Mouse (Mus musculus): Measurements from ENCODE around the gene Auts2.

Gene Auts2

GRCm38 (mm10) chr5:132314300-132314699 lies 228.8 kb downstream of the Auts2 start:
- no peak for DNase-seq

GRCm38 (mm10) chr5:132307000-132307399 lies 236.1 kb downstream of the Auts2 start:
- DNase-seq = no peak

DNA sequence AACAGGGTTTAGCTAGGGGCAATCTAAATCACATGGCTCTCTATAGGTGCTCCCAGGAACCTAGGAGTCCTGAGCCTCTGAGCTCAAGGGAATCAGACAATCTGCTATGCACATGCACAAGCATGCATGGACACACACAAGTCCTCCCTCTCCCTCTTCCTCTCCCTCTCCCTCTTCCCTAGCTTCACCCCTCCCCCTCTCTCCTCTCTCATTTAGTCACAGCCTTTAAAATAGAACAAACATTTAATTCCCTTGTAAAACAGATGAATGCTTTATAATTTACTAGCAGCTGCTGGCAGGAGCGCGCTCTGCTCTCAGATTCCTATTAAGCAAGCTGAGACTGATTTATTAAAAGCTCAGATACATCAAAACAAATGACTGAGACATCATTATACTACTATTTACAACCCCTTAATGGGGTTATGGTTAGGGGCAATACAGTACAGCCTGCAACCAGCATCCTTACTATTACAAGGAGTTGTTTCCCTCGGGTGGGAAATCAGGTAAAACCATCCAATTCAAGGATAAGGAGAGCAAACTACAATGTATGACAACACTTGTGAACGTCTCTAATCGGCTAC lies 237.7 kb downstream of the Auts2 start:
- DNase-seq = no peak

GRCm38 (mm10) chr5:132302778-132303177 lies 240.4 kb downstream of the Auts2 start:
- DNase-seq = no peak

DNA sequence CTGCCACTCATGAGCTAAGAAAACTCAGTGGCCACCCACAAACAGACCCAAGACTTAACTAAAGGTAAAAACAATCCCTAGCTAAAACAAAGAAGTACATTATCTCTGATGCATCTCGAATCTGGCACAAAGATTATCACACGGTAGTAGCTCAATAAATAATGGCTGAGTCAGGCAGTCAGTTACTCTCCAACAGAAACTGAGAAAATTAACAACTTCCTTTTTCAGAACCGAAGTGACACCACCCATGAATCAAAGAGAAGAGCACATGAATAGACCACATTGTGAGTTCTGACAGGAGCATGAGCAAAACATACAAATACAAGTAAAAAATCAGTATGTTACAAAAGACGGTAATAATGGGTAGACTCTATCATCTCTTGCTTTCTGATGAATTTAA lies 242.3 kb downstream of the Auts2 start:
- no peak for DNase-seq

- no peak for DNase-seq
Observed at GRCm38 (mm10) chr5:132299716-132300115, 243.4 kb downstream of the Auts2 start.

GRCm38 (mm10) chr5:132298996-132299395 lies 244.1 kb downstream of the Auts2 start:
- no peak for DNase-seq

- no peak for DNase-seq
Observed at GRCm38 (mm10) chr5:132297309-132297708, 245.8 kb downstream of the Auts2 start.

DNA sequence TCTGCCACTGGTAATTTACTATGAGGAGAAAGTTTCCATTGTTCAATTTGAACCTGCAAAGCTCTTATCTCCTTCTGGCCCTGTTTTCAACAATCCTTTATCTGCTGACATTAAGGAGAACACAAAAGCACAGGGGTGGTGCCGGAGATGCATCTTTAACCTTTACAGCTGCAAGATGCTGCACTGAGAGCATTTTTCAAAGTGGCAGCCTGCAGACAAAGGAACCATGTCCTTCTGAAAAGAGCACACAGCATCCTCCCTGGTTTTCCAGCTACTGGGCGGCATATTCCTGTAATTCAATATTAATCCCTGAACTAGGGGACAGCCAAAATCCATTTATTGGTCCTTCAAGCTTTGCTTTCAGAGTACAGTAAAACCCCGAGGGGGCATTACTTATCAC lies 248.7 kb downstream of the Auts2 start:
- no peak for DNase-seq

DNA sequence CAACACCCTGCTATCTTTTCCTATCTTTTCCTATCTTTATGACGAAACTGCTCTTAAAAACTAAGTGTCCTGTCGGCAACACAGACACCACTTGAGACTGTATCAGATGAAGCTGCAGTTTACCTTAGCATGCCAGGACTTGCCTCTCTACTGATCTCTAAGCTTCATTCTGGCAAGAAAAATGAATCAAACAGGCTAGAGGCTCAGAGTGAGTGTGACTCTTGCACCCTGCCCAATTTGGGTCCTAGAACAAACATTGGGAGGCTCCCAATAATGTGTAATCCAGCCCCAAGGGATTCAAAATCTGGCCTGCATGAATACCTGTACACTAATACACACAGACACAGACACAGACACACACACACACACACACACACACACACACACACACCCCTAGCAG lies 250.2 kb downstream of the Auts2 start:
- no peak for DNase-seq

- DNase-seq = no peak
Observed at GRCm38 (mm10) chr5:132290606-132291535, 252.3 kb downstream of the Auts2 start.

DNA sequence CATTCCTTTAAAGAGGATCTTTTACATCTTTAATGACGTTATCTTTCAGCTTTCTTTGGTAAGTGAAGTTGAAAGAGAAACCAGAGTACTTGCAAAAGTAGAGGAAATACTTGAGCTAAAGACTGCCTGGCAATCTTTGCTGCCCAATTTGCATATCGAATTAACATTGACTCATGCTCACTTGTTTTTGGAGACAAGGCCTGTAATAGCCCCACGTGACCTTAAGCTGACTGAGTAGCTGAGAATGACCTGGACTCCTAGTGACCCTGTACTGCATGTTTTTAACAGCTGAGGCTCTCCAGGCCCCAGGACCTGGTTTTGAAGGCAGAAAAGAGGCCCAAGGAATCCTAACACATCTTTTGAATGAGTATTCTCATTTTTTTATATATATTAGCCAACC lies 259.4 kb downstream of the Auts2 start:
- no peak for DNase-seq

DNA sequence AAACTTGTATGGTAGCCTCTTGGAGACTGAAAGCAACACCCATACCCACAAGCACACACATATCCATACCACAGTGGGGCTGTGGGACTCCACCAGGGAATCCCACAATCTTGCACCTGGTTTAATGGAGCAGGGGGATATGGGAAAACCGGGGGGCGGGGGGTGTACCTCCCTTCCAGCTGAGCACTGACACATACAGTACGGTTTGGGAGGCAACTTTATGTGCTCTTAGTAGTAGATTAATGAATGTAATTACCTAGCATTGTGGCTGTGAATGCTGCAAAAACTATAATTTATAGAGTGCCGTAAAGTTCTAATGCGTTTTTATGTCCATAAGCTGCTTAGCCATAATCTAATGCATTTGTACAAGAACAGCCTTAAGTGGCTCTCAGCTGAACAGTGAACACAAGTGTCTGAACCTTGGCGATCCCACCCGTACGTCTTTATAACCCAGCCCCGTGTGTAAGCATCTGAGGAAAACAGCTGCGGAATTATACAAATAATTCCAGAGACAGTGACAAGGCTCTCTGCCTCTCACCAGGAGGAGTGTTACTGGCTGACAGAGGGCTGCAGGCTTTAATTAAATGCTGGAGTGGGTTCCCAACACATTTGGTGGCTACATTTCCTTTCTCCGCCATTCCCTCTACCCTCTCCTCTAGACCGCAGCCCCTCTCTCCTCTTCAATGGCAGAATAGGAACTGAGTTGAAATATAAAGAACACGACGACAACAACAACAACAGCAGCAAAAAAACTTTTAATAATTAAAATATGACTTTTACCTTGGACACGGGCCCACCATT lies 268.8 kb downstream of the Auts2 start:
- DNase-seq = no peak

GRCm38 (mm10) chr5:132272132-132272531 lies 271.0 kb downstream of the Auts2 start:
- DNase-seq = no peak

DNA sequence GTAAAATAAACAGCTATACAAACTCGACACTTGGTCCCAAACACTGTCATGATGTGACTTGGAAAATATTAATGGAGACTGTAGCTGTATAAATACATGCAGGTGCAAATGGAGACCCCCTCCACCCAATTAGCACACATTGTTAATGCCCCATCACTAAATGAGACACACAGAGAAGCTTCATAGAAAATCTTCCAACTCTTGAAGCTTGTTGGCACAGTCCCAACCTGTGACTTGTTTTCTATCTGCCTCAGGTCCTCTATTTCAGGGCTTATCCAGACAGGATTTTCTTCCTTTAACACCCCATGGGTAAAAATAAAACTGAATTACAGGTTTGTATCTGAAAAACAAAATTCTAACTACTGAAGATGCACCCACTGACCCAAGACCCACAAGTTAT lies 272.2 kb downstream of the Auts2 start:
- no peak for DNase-seq

DNA sequence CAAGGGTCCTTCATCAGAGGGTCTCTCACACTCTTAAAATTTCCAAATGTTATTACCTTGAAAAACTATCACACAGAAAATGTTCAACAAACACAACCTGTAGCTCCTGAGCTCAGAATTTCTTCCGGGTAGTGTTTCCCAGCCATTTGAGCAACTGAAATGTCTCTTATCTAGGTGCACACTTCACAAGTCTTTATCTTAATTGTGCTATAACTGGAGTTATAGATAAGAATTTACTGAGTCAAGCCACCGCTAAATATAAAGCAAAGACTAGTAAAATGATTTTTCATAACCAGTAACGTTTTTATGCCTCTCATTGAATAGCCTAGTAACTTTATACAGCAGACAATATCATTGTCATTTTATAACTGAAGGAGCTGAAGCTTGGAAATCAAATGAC lies 273.1 kb downstream of the Auts2 start:
- no peak for DNase-seq

- DNase-seq = no peak
Observed at GRCm38 (mm10) chr5:132268351-132268967, 274.7 kb downstream of the Auts2 start.

- DNase-seq = no peak
Observed at GRCm38 (mm10) chr5:132265015-132265414, 278.1 kb downstream of the Auts2 start.

DNA sequence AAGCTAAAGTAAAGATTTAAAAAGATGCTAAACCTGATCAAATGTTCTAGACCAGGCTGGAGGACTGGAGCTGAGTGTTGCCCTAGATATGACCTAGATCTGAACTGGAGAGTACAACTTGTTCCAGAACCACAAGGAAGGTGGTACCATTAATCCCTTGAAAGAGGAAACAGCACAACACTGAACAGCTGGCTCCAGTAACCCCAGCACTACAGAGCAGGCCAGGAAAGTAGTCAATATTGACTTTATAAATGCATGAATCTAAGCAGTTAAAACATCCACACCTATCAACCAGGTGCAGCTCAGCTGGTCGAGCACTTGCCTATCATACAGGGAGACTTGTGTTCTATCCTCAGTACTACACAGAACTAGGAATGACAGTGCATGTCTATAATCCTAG lies 281.4 kb downstream of the Auts2 start:
- DNase-seq = no peak

DNA sequence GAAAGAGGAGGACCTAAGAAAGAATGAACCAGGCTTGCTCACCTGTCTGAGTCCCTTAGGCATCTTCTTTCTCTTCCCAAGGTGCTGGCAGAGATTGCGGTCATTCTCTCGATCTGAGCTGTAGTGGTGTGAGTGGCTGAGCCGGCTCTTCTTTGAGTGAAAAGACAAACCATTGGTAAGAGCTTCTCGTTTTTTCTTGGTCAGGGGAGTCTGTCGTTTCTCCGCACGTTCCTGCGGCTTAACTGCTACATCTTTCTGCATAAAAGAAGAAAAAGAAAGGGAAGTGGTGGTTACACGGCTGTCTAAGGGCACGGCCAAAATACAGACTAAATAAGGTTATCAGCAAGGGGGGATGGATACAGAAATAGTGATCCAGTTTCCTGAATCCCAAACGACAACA lies 284.3 kb downstream of the Auts2 start:
- no peak for DNase-seq

DNA sequence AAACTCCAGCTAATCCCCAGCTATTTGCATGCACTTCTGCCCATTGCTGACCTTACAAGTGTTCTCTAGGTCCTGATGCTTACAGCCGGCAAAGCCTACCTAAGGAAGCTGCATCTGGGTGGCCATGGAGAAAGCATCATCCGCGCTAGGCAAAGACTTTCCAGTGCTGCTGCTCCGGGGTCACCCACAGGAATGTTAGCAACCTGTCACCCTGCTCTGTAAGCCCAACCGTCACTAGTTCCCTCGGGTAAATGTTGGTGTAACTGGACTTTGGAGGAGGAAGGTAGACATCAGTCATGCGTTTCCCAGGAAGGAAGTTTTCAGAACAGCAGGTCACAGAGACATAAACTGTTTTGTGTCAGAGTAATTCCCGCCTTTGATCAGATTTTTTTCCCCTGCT lies 287.6 kb downstream of the Auts2 start:
- DNase-seq = no peak

GRCm38 (mm10) chr5:132249523-132249922 lies 293.6 kb downstream of the Auts2 start:
- DNase-seq = no peak

DNA sequence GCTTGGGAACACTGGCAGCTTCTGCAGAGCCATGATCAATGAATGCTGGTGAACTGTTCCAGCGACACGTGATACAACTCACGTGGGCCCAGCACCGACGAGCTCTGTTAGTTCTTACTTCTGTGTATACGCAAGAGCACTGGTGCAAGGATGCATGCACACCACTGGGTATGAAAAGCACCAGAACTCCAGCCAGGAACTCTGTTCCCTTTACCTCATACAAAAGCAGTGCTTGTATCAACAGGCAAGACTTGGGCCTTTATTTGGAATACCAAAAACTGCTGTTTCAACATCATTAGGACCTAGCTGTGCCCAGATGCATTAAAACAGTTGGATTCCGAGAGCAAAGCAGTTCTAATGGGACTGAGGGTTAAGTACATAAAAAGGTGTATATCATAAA lies 295.1 kb downstream of the Auts2 start:
- DNase-seq = no peak

Data from spleen, adult 18-20 months (tissue).